Mouse (Mus musculus): ENCODE measurements around the gene B9d2. TPM values are rescaled to one million over a fixed set of nuclear protein-coding genes. Genes with fewer than 3 reads are reported as not detected.
"Not testable (repeated sequence)": the region's sequence is repeated elsewhere in the genome, so short reads cannot be mapped to it uniquely, and the experiment has no call there.

The B9d2 gene
- total RNA-seq, 2 experiments from 2014 or later = 22.9 to 24.3 TPM

DNA sequence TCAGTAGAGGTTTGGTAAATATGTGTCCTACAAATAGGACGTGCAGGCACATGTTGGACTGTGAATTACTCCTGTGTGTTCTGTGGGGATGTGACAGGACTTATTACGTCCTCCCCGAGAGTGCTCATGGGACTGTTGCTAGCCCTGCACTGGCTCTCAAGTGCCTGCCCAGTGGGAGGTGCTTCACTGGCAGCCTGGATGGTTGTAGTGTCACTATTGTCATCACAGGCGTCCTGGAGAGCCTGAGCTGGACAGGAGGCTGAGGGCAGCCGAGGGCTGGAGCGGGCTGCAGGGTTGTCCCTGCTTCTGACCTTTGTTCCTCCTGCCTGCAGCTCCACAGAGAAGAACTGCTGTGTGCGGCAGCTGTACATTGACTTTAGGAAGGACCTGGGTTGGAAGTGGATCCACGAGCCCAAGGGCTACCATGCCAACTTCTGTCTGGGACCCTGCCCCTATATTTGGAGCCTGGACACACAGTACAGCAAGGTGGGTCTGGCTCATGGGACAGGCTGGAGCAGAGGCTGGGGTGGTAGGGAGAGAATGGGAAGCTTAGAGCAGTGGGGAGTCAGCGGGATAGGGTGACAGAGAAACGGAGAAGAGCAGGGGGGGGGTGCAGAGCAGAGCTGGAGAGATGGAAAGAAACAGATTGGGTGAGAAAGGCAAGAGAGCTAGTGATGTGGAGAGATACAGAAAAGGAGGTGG, 23.4 kb downstream of the B9d2 start:
- no peak for DNase-seq (ENCODE audit: low spot score in 2 of 2)

DNA sequence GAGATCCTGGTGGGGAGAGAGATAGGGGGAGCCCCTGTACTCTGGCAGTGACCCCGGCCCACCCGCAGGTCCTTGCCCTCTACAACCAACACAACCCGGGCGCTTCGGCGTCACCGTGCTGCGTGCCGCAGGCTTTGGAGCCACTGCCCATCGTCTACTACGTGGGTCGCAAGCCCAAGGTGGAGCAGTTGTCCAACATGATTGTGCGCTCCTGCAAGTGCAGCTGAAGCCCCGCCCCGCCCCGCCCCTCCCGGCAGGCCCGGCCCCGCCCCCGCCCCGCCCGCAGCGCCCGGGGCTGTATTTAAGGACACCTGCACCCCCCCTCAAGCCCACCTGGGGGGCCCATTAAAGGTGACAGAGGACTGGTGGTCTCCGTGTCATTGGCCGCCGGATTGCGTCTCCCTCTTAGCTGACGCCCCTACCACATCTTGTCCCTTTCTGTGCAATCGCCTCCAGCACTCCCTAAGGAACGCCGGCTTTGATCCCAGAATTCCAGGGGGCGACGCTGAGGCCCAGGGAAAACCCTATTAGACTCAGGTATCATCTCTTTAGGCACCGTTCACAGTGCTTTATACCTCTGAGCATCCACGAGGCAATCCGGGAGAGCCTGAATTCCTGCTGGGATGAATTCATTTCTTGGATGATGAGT, 24.3 kb downstream of the B9d2 start:
- DNase-seq (ENCODE audit: low spot score in 2 of 2) = no peak

DNA sequence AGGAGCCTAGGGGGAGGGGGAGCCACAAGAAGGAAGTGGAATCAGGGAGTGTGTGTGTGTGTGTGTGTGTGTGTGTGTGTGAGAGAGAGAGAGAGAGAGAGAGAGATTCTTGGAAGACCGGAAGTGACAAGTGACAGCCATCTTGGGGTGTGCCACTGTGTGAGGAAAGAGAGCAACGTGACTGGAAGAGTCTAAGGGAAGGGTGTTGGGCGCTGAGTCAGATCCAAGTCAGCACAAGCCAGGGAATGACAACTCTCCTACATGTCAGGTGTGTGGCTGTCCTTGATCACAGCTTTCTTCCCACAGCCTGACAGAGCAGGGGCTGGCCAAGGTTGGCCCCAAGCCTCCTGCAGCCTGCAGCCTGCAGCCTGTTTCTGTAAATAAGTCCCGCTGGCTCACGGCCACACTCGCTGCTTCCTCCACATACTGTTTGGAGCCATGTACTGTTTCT, 25.2 kb downstream of the B9d2 start:
- peak; percentile 56 to 67 for DNase-seq (ENCODE audit: low spot score in 2 of 2)

DNA sequence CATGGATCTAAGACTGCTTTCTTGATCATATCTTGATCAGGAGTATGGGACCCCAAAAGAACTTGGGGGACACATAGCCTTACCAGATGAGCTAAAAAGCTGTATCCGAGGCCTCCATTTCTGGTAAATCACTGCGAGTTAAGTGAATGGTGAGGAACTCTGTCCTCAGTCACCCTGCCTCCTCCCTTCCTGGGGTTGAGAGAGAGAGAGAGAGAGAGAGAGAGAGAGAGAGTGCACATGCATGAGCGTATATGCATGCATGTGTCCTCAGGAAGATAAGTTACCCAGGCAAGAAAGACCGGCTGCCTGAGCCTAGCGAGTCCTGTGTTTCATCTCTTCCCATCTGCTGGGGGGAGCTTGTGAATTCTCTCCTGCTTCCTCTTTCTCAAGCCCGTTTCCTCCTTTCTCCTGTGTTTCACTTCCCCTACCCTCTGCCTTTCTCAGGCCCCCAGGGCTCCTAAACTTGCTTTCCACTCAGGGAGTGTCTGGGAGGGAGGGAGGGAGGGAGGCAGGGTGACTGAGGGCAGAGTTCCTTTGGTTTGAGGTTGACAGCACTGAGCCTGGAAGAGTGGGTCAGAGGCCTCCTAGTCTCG, 26.1 kb downstream of the B9d2 start:
- no peak for DNase-seq (ENCODE audit: low spot score in 2 of 2)

DNA sequence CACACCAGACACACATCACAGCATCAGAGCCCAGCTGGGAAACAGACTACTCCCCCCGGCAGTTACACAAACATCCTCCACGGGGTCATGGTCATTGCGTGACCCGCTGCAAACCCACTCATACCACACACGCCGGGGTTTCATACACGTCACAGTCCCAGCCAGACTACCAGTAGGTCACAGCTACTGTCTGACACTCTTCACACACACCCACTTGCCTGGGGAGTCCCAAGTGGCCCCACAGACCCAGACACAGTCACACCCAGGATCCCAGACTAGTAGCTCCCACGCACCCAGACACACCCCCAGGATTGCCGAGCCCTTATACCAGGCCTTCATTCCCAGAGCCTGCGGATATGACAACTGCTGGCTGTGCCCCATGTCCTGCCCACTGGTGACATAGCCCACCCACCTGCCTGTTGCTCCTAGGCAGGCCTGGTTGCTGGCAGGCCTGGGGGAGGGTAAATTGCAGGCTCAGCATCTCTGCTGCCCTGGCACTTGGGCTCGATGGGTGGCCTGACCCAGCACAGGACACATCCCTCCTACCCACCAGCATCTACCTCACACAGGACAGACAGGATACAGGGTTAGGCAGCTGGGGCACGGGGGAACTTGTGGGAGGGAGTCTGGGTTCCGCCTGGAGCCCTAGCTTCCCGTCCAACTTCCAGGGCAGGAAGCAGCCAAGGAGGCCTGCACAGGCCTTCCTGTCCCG, 27.2 kb downstream of the B9d2 start:
- no peak for DNase-seq (ENCODE audit: low spot score in 2 of 2)

DNA sequence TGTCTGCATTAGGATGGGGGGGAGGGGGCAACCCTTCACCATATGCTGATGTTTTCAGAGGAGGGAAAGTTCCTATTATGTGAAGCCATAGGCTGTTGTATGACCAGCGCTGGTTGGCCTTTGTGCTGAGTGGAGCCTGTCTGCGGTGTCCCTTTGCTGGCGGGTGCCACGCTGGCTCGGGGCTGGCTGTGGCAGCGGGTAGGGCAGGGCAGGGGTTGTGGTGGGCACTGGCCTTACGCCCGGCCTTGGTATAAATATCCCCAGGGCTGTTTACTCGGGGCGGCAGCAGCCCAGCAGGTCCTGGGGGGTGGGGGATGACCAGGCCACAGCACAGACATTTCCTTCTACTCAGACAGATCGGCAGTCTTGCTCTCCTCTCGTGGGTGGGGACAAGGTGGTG, 29.4 kb downstream of the B9d2 start:
- DNase-seq (ENCODE audit: low spot score in 2 of 2) = no peak

DNA sequence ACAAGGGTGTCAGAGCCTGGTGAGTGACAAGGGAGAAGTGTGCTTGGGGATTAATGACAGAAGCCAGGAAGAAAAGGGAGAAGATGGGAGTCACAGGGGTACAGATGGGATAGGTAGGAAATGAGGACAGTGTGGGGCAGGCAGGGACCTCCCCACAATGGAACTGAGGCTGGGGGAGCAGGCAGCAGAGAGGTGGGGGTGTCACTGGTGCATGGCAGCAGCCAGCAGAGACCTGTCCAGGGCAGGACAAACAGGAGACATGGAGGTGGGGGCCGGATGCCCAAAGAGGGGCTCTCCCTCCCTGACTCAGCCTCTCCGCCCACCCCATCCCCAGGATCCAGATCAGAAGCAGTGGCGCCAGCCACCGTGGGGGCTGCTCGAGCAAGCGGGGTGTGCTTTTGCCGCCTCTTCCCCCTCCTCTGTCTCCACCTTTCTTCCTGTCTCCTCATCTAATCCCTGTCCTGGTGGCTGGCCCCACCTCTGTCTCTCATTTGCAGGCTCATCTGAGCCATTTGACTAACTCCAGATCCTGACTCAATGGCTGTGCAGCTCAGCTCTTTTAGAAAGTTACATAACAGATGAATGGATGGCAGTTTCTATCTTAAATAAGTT, 30.0 kb downstream of the B9d2 start:
- DNase-seq (ENCODE audit: low spot score in 2 of 2) = peak; percentile 54 to 72

DNA sequence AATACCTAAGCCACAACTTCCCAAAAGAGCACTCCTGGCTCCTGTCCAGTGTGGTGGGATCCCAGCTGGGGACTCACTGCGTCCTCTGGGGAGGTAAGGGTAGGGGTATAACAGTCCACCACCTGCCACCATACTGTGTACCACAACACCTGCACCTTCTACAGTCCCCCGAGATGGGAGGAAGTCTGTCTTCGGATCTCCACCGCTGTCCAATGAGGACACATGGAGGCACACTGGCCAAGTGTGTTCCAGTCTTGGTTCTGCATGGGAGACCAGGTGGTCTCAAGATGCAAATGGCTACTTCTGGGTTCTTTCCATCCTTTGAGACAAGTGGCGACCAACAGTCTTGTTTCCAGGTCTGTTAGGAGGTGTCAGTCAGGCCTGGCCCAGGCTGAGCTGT, 30.6 kb downstream of the B9d2 start:
- DNase-seq (ENCODE audit: low spot score in 2 of 2) = no peak

DNA sequence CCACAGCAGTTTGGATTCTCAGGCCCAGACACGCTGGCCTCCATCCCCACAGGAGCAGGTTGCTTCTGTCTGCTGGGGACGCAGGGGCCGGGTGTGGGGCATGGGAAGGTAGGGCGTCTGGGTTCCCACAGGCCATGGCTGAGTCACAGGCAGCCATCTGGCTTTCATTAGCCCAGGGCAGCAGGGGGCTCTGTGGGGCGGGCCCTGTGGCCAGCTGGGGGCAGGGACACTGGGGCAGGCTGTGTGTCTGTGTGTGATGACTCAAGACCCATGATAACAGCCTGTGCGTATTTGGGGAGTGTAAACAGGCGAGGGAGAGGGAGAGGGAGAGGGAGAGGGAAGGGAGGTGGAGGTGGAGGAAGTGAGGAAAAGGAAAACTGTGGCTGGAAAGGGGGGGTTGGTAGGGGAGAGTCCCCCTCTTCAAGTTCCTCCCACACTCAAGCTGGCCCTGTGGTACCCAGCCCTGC, 31.2 kb downstream of the B9d2 start:
- DNase-seq (ENCODE audit: low spot score in 2 of 2) = peak; percentile 58 to 64

DNA sequence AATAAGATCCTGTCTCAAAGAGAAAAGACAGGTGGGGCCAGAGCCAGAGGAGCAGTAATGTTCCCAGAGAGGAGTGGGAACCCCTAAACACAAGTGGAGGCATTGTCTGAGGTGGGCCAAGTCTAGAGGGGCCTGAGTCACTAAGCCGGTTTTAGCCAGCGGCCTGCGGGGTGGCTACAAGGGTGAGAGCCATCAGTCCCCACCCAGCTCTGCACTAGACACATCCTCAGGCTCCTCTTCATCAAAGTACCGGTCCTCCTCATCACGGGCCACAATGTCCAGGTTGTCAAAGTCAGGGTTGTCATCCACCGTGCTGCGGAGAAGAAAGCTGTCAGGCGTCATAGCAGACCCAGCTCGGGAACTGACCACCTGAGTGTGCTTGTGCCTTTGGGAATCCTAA, 32.2 kb downstream of the B9d2 start:
- no peak for DNase-seq (ENCODE audit: low spot score in 2 of 2)

DNA sequence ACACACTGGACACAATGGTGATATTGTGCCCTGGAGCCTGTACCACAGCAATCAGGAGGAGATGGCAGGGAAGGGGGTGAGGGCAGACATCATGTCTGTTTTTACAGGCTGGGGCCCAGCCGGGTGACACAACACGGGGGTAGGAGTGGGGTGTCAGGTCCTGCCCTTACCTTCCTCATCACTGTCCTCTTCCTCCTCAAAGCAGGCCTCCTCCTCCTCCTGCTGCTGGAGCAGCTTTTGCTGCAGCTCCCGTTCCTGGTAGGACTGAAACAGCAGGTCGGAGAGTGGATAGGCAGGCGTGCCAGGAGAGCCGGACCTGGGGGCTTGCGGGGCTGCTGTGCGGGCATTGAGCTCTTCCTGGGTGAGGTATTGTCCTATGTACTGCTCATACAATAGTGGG, 34.0 kb downstream of the B9d2 start:
- DNase-seq (ENCODE audit: low spot score in 2 of 2) = no peak

DNA sequence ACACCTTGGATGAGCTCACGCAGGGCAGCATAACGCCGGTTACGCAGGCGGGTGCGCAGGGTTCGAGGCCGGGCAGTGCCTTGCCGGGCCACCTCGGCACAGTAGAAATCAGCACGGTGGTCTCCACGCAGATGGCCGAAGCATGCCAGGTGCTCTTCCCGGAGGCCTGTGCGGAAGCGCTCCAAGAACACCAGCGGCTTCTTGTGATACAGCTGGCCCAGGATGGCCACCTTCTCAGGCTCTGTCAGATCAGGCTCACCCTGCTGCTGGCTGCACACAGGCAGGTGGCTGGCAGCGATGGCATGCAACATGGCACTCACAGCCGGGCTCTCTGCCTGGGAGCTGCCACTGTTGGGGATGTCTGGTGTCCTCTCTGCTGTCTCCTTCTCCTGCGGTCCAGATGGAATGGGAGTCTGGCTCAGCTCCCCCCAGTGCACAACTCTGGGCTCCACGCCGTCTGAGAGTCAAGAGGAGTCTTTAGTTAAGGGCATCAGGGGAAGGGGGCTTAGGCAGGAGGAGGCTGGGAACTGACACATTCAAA, 35.2 kb downstream of the B9d2 start:
- DNase-seq (ENCODE audit: low spot score in 2 of 2) = no peak

DNA sequence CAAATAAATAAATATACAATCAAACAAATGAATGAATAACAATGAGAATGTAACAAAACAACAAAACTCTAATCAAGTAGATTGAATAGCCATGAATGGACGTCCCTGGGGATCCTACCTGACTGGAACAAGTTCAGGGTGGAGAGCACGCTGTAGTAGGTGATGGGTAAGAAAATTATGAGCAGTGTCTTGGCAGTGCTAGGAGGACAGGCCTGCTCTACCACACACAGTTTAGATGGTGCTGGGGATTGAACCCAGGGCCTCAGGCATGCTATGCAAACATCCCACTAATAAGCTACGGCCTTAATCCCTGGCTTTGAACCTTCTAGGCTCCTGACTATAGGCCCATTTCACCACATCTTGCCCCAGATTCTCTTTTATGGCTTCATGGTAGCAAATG, 36.9 kb downstream of the B9d2 start:
- no peak for DNase-seq (ENCODE audit: low spot score in 2 of 2)

DNA sequence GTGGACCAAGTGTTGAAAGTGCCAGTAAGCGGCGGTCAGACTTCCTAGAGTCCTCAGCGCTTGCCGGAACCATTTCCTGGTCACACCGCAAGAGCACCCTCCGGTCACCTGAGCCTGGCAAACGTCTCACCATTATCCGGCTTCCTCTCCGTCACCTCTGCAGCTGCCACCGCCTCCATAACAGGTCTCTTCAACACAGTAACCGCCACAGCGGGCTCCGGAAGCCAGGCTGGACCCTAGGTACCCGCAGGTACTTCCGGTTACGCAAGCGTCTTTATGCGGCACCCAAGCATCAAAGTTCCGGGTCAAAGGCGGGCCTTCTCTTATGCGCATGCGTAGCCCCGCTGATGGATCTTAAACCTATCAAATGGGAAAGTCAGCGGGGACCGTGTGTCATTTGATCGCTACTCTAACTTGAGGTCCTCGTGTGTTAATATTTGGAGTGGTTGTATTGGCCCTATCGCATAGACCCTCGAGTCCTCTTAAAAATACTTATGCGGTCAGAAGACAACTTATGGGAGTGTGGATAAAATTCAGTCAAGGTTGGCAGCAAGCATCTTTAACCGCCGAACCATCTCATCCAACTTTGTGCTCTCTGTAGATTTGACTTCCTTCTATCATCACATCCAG, 38.3 kb downstream of the B9d2 start, which contains the start of gene Ccdc97:
TSS of gene Ccdc97 (minus strand) at position 301 of the 630 bp plus-strand sequence.
- peak; percentile 92 to 95 for DNase-seq (ENCODE audit: low spot score in 2 of 2)

DNA sequence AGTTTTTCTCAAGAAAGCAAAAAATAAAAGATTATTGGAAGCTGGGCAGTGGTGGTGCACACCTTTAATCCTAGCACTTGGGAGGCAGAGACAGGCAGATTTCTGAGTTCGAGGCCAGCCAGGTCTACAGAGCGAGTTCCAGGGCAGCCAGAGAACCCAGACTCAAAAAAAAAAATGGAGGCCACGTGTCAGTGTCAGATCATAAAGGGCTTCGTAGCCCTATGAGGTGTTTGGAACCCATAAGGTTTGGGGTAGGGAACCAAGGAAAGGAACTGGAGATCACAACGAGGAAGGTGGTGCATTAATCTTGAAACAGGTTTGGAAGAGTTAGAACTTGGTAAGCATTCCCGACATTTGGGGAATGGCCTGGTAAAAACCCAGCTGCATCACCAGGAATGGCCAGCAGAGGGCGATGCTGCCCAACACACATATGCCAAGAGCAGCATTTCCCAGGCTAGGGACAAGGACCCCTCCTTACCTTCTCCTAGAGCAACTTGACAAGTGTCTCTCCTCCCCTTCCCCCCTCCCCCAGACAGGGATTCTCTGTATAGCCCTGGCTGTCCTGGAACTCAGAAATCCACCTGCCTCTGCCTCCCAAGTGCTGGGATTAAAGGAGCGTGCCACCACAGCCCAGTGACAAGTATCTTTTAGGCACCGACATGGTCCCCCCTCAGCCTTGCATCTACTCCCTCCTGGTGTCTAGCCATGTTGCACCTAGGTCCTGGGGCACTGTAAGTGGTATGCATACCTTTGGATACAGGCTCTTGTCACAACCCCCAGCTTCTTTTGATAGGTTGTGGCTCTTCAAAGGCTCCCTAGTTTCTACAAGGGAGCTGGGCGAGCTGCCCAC, 39.4 kb downstream of the B9d2 start:
- peak; percentile 80 to 81 for DNase-seq (ENCODE audit: low spot score in 2 of 2)

DNA sequence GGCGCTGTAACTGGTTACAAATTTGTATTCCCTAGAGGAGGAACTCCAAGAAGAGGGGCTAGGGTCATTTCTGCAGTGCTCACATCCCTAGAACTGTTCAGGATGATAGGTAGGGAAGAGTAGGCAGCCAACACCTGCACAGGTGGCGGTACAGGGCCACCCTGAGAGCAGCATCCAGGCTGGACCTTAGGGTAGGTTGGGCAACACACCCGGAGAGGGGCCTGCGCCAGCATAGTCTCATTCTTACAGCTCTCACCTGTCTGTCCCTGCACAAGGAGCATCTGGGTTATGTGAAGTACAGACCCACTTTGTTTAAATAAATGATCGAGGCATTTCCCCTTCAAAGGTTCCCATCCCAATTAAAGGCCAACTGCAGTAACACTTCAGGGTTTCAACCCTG, 40.2 kb downstream of the B9d2 start:
- no peak for DNase-seq (ENCODE audit: low spot score in 2 of 2)

DNA sequence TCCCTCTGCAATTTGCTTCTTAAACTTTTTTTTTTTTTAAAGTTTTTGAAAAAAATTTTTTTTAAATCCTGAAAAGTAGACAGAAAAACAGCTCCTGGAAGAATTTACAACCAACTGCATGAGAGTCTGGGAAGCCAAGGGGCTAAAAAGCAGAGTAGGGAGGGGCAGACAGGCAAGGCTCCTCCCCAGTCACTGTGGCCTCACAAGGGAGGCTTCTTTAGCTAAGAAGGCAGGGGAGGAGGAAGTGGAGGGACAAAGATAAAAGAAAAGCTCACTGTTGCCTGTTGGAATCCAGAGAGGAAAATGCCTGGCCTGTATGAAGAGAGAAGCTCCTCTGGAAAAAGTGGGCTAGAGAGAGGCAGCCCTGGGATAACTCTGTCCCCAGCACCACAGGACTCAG, 41.2 kb downstream of the B9d2 start:
- DNase-seq (ENCODE audit: low spot score in 2 of 2) = not testable (repeated sequence)

DNA sequence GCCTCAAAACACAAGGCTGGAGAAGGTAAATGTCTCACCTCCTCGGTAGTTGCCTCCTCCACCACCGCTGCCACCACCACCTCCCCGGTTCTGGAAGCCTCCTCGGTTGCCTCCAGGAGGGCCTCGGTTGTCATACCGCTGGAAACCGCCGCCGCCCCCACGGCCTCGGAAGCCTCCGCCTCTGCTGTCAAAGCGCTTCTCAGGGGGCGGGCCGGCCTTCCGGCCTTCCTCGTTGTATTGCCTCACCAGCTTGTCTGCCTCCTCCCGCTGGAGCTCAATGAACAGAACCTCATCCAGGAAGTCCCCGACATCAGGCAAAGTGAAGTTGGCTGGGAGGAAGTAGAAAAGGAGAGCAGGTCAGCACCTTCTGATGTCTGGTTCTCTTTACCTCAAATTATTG, 45.3 kb downstream of the B9d2 start:
- peak in 1 of 2 experiments; percentile 52 for DNase-seq (ENCODE audit: low spot score in 2 of 2)

DNA sequence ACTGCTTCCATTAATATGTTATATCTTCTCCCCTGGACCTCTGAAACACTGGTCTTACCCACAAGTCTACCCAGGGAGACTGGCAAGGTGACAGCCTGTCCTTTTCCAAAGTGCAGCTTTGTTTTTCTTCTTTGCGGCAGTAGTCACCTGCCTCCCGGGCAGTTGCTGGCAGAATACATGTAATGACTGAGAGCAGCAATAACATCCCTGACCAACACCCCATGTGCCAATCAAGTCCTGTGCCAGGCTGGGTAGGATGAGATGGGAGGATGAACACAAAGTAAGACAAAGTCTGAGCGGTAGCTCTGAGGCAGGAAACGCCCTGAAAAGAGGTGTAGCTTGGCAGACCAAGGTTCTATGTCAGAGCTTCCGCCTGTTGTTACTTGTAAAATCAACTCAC, 47.2 kb downstream of the B9d2 start:
- no peak for DNase-seq (ENCODE audit: low spot score in 2 of 2)

DNA sequence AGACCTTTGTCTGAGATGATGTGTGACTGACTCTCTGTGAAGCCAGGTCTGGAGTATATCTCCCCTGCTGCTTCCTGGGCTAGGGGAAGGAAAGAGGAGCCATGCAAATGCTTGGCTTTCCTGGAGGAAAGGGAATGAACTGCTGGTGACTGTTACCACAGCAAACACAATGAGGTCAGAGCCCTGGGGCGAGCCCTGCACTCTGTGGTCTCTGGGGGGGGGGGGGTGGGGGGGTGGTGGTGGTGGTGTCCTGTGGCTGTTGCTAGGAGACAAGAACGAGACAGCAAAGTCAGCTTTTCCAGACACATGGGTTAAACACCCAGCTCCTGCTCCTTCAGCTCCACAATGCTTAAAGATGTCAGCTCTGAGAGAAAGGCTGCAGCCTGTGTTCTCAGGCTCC, 48.8 kb downstream of the B9d2 start:
- no peak for DNase-seq (ENCODE audit: low spot score in 2 of 2)
